Mouse (Mus musculus): Measurements from ENCODE around the gene Ap2b1.

GRCm38 (mm10) chr11:83449298-83449697 is 150.5 kb downstream of the Ap2b1 start:
- TF ChIP-seq CTCF (IDR thresholded peaks at IDR 0.05; ENCODE audit: extremely low read depth, insufficient read depth, low read length), result no peak
- TF ChIP-seq POLR2A (IDR thresholded peaks at IDR 0.05; ENCODE audit: extremely low read depth, insufficient read depth, low read length), result no peak
